Comparison of ENCODE assay signal across 8 mouse cellular contexts in the genomic region with DNA sequence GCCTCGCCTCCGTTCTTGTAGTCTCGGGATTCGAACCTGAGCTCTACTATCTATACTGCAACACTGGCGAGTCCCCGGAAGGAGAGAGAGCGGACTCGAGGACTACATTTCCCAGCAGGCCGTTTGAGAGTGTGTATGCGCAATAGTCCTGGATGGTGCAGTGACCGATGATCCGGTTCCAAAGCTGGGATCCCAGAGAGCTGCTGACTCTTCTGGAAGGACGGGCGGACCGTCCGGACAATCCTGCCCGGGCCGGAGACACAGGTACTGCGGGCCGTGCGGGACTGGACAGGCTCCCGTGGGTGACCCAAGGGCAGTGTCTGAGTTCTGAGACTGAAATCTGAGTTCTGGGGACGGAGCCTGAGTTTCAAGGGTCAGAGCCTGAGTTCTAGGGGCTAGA. TPM values are rescaled to one million over a fixed set of nuclear protein-coding genes. Genes with fewer than 3 reads are reported as not detected.
DNase-seq lines count a peak whose midpoint lies in the region; ATAC-seq and TF ChIP-seq lines count a peak whose summit lies in the region.

No protein-coding gene starts in this region.

- DNase-seq in NIH3T3 (ENCODE audit: low read depth) = peak; percentile 95
- DNase-seq in cerebellum, adult 9-10 months = peak; percentile 92
- DNase-seq in hindbrain, embryonic 11.5 days (ENCODE audit: low spot score) = peak; percentile 89
- DNase-seq in layer of hippocampus, adult 9-11 months = peak; percentile 93
- peak; percentile 97 for DNase-seq in lung, postnatal 0 days (ENCODE audit: low spot score)
- DNase-seq in ovary, postnatal 10 days (ENCODE audit: low spot score) = peak; percentile 57
- peak; percentile 77 for DNase-seq in thymus, postnatal 0 days (ENCODE audit: low spot score)

- H3K27me3 ChIP-seq in hindbrain, embryonic 11.5 days (ENCODE audit: control insufficient read depth, insufficient read depth, low read length) = no peaks in the 10 kb centered on the region
- no peaks in the 10 kb centered on the region for H3K27me3 ChIP-seq in lung, postnatal 0 days (replicated peaks; ENCODE audit: insufficient read depth, low read length)

- H3K4me3 ChIP-seq in hindbrain, embryonic 11.5 days (ENCODE audit: low read depth, low read length) = peak overlapping the region; percentile 67
- peak overlapping the region; percentile 66 for H3K4me3 ChIP-seq in lung, postnatal 0 days (ENCODE audit: low read depth, low read length)

- no peaks in the 10 kb centered on the region for H3K9me3 ChIP-seq in hindbrain, embryonic 11.5 days (ENCODE audit: control insufficient read depth, low read length)
- no peaks in the 10 kb centered on the region for H3K9me3 ChIP-seq in lung, postnatal 0 days (ENCODE audit: low read length)

- 6% methylated on average over 23 of the region's 23 CpGs for WGBS in hindbrain, embryonic 11.5 days
- 3% methylated on average over 23 of the region's 23 CpGs for WGBS in lung, postnatal 0 days

- peak; percentile 73 for ATAC-seq in frontal cortex, adult (ENCODE audit: low TSS enrichment)
- ATAC-seq in hindbrain, embryonic 11.5 days (ENCODE audit: low FRiP score) = peak; percentile 28; the same call in 1 of the 2 replicates
- peak; percentile 73 for ATAC-seq in lung, postnatal 0 days

- H3K4me2 ChIP-seq in hindbrain, embryonic 11.5 days (replicated peaks; ENCODE audit: low read depth, low read length) = peak overlapping the region; percentile 81
- peak overlapping the region; percentile 81 for H3K4me2 ChIP-seq in lung, postnatal 0 days (replicated peaks; ENCODE audit: low read depth, low read length)

- no peak for TF ChIP-seq CTCF in lung, postnatal 0 days (IDR thresholded peaks at IDR 0.05)

- H3K4me1 ChIP-seq in hindbrain, embryonic 11.5 days (replicated peaks; ENCODE audit: control insufficient read depth, insufficient read depth, low read length) = peaks cover 7% of the 10 kb centered on the region
- peaks cover 9% of the 10 kb centered on the region; the same call in 1 of the 2 replicates for H3K4me1 ChIP-seq in lung, postnatal 0 days (ENCODE audit: insufficient read depth, low read depth, low read length)

- no peak overlapping the region for H3K27ac ChIP-seq in hindbrain, embryonic 11.5 days (ENCODE audit: low read depth, low read length)
- peak overlapping the region; percentile 57; the same call in 1 of the 2 replicates for H3K27ac ChIP-seq in lung, postnatal 0 days (ENCODE audit: low read length)

- peaks cover 6% of the 10 kb centered on the region; the same call in 1 of the 2 replicates for H3K36me3 ChIP-seq in hindbrain, embryonic 11.5 days (ENCODE audit: control insufficient read depth, insufficient read depth, low read length)
- peaks cover 22% of the 10 kb centered on the region for H3K36me3 ChIP-seq in lung, postnatal 0 days (ENCODE audit: insufficient read depth, low read length)

- peak overlapping the region; percentile 87 for H3K9ac ChIP-seq in hindbrain, embryonic 11.5 days (ENCODE audit: low read depth, low read length)
- H3K9ac ChIP-seq in lung, postnatal 0 days (replicated peaks; ENCODE audit: low read depth) = peak overlapping the region; percentile 86

- TF ChIP-seq EP300 in lung, postnatal 0 days (IDR thresholded peaks at IDR 0.05) = no peak

RNA-seq across cellular contexts. Expression of gene Apba3, which starts 1.3 kb away (rescaled TPM):
- 32.1 and 33.5 TPM in 2 replicates for polyA plus RNA-seq in hindbrain, embryonic 11.5 days (2014; fragmentation: Nextera tagmentation; extraction: Ambion mirVana)
- 47.9 and 49.4 TPM in 2 replicates for polyA plus RNA-seq in lung, postnatal 0 days (2015; fragmentation: Nextera tagmentation; extraction: Ambion mirVana)
- polyA plus RNA-seq in thymus, postnatal 0 days (2015; fragmentation: Nextera tagmentation; extraction: Ambion mirVana) = 34.8 and 38.7 TPM in 2 replicates

RNA-seq across cellular contexts. Expression of gene Mrpl54, which starts 1.3 kb away (rescaled TPM):
- 179 and 182 TPM in 2 replicates for polyA plus RNA-seq in hindbrain, embryonic 11.5 days (2014; fragmentation: Nextera tagmentation; extraction: Ambion mirVana)
- polyA plus RNA-seq in lung, postnatal 0 days (2015; fragmentation: Nextera tagmentation; extraction: Ambion mirVana) = 132 and 162 TPM in 2 replicates
- 216 and 225 TPM in 2 replicates for polyA plus RNA-seq in thymus, postnatal 0 days (2015; fragmentation: Nextera tagmentation; extraction: Ambion mirVana)

RNA-seq across cellular contexts. Expression of gene Matk, which starts 15.3 kb away (rescaled TPM):
- 3.1 and 3.3 TPM in 2 replicates for polyA plus RNA-seq in hindbrain, embryonic 11.5 days (2014; fragmentation: Nextera tagmentation; extraction: Ambion mirVana)
- polyA plus RNA-seq in lung, postnatal 0 days (2015; fragmentation: Nextera tagmentation; extraction: Ambion mirVana) = 1.5 and 1.6 TPM in 2 replicates
- 17.7 and 19.3 TPM in 2 replicates for polyA plus RNA-seq in thymus, postnatal 0 days (2015; fragmentation: Nextera tagmentation; extraction: Ambion mirVana)

RNA-seq across cellular contexts. Expression of gene Tjp3, which starts 23.3 kb away (rescaled TPM):
- polyA plus RNA-seq in hindbrain, embryonic 11.5 days (2014; fragmentation: Nextera tagmentation; extraction: Ambion mirVana) = 3.8 and 3.9 TPM in 2 replicates
- 24.1 and 30.8 TPM in 2 replicates for polyA plus RNA-seq in lung, postnatal 0 days (2015; fragmentation: Nextera tagmentation; extraction: Ambion mirVana)
- polyA plus RNA-seq in thymus, postnatal 0 days (2015; fragmentation: Nextera tagmentation; extraction: Ambion mirVana) = 7.8 and 9.3 TPM in 2 replicates

RNA-seq across cellular contexts. Expression of gene Pip5k1c, which starts 24.7 kb away (rescaled TPM):
- polyA plus RNA-seq in hindbrain, embryonic 11.5 days (2014; fragmentation: Nextera tagmentation; extraction: Ambion mirVana) = 46.3 and 47.0 TPM in 2 replicates
- 31.2 and 32.4 TPM in 2 replicates for polyA plus RNA-seq in lung, postnatal 0 days (2015; fragmentation: Nextera tagmentation; extraction: Ambion mirVana)
- polyA plus RNA-seq in thymus, postnatal 0 days (2015; fragmentation: Nextera tagmentation; extraction: Ambion mirVana) = 36.9 and 38.6 TPM in 2 replicates
